Mouse (Mus musculus) small intestine, adult 2 months (tissue): Measurements from ENCODE around the gene Gm19345. TPM values are rescaled to one million over a fixed set of nuclear protein-coding genes. Genes with fewer than 3 reads are reported as not detected.
A peak's percentile ranks its signal among the peaks of the same experiment; 100 is the strongest.

Experiments used
- H3K27ac ChIP-seq: fragments of 200-500 bp; 2 replicates; pipeline ENCODE4 v1.5.1; 2012; ENCODE audit warnings: low read depth, low read length, control low read depth, inconsistent platforms; ENCODE audit not compliant: insufficient read depth
- H3K27me3 ChIP-seq: fragments of 200-500 bp; 2 replicates; pipeline ENCODE4 v1.6.1; 2012; ENCODE audit warnings: mild to moderate bottlenecking, moderate library complexity, low read length, inconsistent platforms; ENCODE audit not compliant: control insufficient read depth, insufficient read depth
- H3K36me3 ChIP-seq: fragments of 200-500 bp; 2 replicates; pipeline ENCODE4 v1.6.1; 2012; ENCODE audit warnings: mild to moderate bottlenecking, low read length, control low read depth, inconsistent platforms; ENCODE audit not compliant: control insufficient read depth, insufficient read depth
- H3K4me1 ChIP-seq: fragments of 200-500 bp; 2 replicates; pipeline ENCODE4 v1.6.1; 2012; ENCODE audit warnings: low read length, inconsistent platforms, mixed read lengths; ENCODE audit not compliant: control insufficient read depth, insufficient read depth, insufficient read length
- H3K4me3 ChIP-seq: fragments of 200-500 bp; 2 replicates; pipeline ENCODE4 v1.5.1; 2012; ENCODE audit warnings: low read depth, mild to moderate bottlenecking, control low read depth, inconsistent platforms, low read length, moderate library complexity
- CTCF ChIP-seq: fragments of 200-500 bp; IDR thresholded peaks from 2 replicates; pipeline ENCODE4 v1.5.1; 2012; ENCODE audit warnings: low read depth, mild to moderate bottlenecking, control low read depth, inconsistent platforms, low read length, moderate library complexity, mixed read lengths; ENCODE audit not compliant: insufficient replicate concordance, insufficient read length; ENCODE audit errors: extremely low read depth
- POLR2A ChIP-seq: fragments of 200-500 bp; IDR thresholded peaks from 2 replicates; pipeline ENCODE4 v1.6.1; 2012; ENCODE audit warnings: low read depth, mild to moderate bottlenecking, control low read depth, inconsistent platforms, low read length, moderate library complexity
- WGBS: fragments of 180-500 bp; shearing (Covaris S2); methylation state at CpG from one replicate; pipeline ENCODE4 v1.1.7; 2018; 5-methylcytosine and 5-hydroxymethylcytosine counted together
- polyA plus RNA-seq: library from polyadenylated mRNA; depleted of rRNA; stranded (reverse); fragments of >200 nt; gene quantifications from 2 replicates; pipeline ENCODE4 v1.2.3, GENCODE M21; 2012

Gene Gm19345
- polyA plus RNA-seq, 1 experiment: not detected

GRCm38 (mm10) chr7:19815296-19816223 is 36.2 kb upstream of the Gm19345 start:
- Histone ChIP-seq H3K36me3 (peaks cover 50% of the 10 kb centered on the region), H3K27me3 (no peaks in the 10 kb centered on the region), H3K27ac (peak overlapping the region; percentile 75), H3K4me1 (peaks cover 29% of the 10 kb centered on the region), H3K4me3 (peak overlapping the region; percentile 65)
- TF ChIP-seq POLR2A (no peak), CTCF (no peak)
- 40% methylated on average over 17 of the region's 17 CpGs for whole genome bisulfite sequencing

GRCm38 (mm10) chr7:19816224-19816771 is 35.5 kb upstream of the Gm19345 start:
- TF ChIP-seq CTCF (no peak), POLR2A (peak; percentile 25; the same call in 1 of the 2 replicates)
- WGBS: 2% methylated on average over 28 of the region's 28 CpGs
- peaks cover 29% of the 10 kb centered on the region for H3K4me1 ChIP-seq

GRCm38 (mm10) chr7:19817382-19818105 is 34.3 kb upstream of the Gm19345 start:
- WGBS: 17% methylated on average over 15 of the region's 15 CpGs
- H3K36me3 ChIP-seq: peaks cover 32% of the 10 kb centered on the region
- H3K27me3 ChIP-seq: no peaks in the 10 kb centered on the region
- TF ChIP-seq CTCF: no peak
- TF ChIP-seq POLR2A: peak; percentile 33; the same call in 1 of the 2 replicates
- H3K4me1 ChIP-seq: peaks cover 29% of the 10 kb centered on the region
- peak overlapping the region; percentile 90 for H3K27ac ChIP-seq
- H3K4me3 ChIP-seq: peak overlapping the region; percentile 65

More at GRCm38 (mm10) chr7:19816224-19816771, 35.5 kb upstream of the Gm19345 start:
- peaks cover 43% of the 10 kb centered on the region for H3K36me3 ChIP-seq
- peak overlapping the region; percentile 90 for H3K27ac ChIP-seq
- peak overlapping the region; percentile 65 for H3K4me3 ChIP-seq
- no peaks in the 10 kb centered on the region for H3K27me3 ChIP-seq

- TF ChIP-seq CTCF (no peak), POLR2A (no peak)
- WGBS: 46% methylated on average over 5 of the region's 5 CpGs
- no peaks in the 10 kb centered on the region for H3K27me3 ChIP-seq
- peaks cover 33% of the 10 kb centered on the region for H3K4me1 ChIP-seq
- H3K36me3 ChIP-seq: peaks cover 29% of the 10 kb centered on the region
- no peak overlapping the region; the same call in 1 of the 2 replicates for H3K4me3 ChIP-seq
- peak overlapping the region; percentile 90 for H3K27ac ChIP-seq
These were observed 33.4 kb upstream of the Gm19345 start for GRCm38 (mm10) chr7:19818440-19818839.

GRCm38 (mm10) chr7:19818875-19819274 is 32.9 kb upstream of the Gm19345 start:
- 44% methylated on average over 7 of the region's 7 CpGs for WGBS
- TF ChIP-seq POLR2A: no peak
- H3K4me3 ChIP-seq: no peak overlapping the region; the same call in 1 of the 2 replicates

GRCm38 (mm10) chr7:19820347-19821048 is 31.3 kb upstream of the Gm19345 start:
- TF ChIP-seq CTCF (no peak), POLR2A (no peak)
- no peaks in the 10 kb centered on the region for H3K27me3 ChIP-seq
- 87% methylated on average over 3 of the region's 3 CpGs for WGBS
- no peak overlapping the region for H3K27ac ChIP-seq
- H3K4me1 ChIP-seq: peaks cover 50% of the 10 kb centered on the region
- peak overlapping the region; percentile 27 for H3K4me3 ChIP-seq
- peaks cover 12% of the 10 kb centered on the region for H3K36me3 ChIP-seq

More at GRCm38 (mm10) chr7:19818875-19819274, 32.9 kb upstream of the Gm19345 start:
- Histone ChIP-seq H3K36me3 (peaks cover 26% of the 10 kb centered on the region), H3K4me1 (peaks cover 38% of the 10 kb centered on the region), H3K27me3 (no peaks in the 10 kb centered on the region), H3K27ac (peak overlapping the region; percentile 90)
